Mouse (Mus musculus): ENCODE results near the gene Lhfpl2.

Lhfpl2 gene

GRCm38 (mm10) chr13:94066626-94067275 lies 9.2 kb downstream of the Lhfpl2 start:
- DNase-seq (ENCODE audit: low spot score in 2 of 2), result no peak

- DNase-seq (ENCODE audit: low spot score in 2 of 2), result no peak
Observed at GRCm38 (mm10) chr13:94068308-94068707, 10.7 kb downstream of the Lhfpl2 start.

GRCm38 (mm10) chr13:94069421-94070307 lies 12.1 kb downstream of the Lhfpl2 start:
- DNase-seq (ENCODE audit: low spot score in 2 of 2), result no peak

GRCm38 (mm10) chr13:94070308-94070619 lies 12.7 kb downstream of the Lhfpl2 start:
- no peak for DNase-seq (ENCODE audit: low spot score in 2 of 2)

GRCm38 (mm10) chr13:94070927-94071326 lies 13.3 kb downstream of the Lhfpl2 start:
- no peak for DNase-seq (ENCODE audit: low spot score in 2 of 2)

- DNase-seq (ENCODE audit: low spot score in 2 of 2), result no peak
Observed at GRCm38 (mm10) chr13:94073046-94073715, 15.6 kb downstream of the Lhfpl2 start.

- DNase-seq (ENCODE audit: low spot score in 2 of 2), result no peak
Observed at GRCm38 (mm10) chr13:94073716-94074115, 16.1 kb downstream of the Lhfpl2 start.

GRCm38 (mm10) chr13:94075181-94075580 lies 17.6 kb downstream of the Lhfpl2 start:
- no peak for DNase-seq (ENCODE audit: low spot score in 2 of 2)

- no peak for DNase-seq (ENCODE audit: low spot score in 2 of 2)
Observed at GRCm38 (mm10) chr13:94077136-94078018, 19.8 kb downstream of the Lhfpl2 start.

- no peak for DNase-seq (ENCODE audit: low spot score in 2 of 2)
Observed at GRCm38 (mm10) chr13:94083196-94083595, 25.6 kb downstream of the Lhfpl2 start.

GRCm38 (mm10) chr13:94084220-94085126 lies 26.9 kb downstream of the Lhfpl2 start:
- DNase-seq (ENCODE audit: low spot score in 2 of 2), result no peak

- no peak for DNase-seq (ENCODE audit: low spot score in 2 of 2)
Observed at GRCm38 (mm10) chr13:94086090-94086808, 28.7 kb downstream of the Lhfpl2 start.

GRCm38 (mm10) chr13:94087061-94087460 lies 29.5 kb downstream of the Lhfpl2 start:
- no peak for DNase-seq (ENCODE audit: low spot score in 2 of 2)

GRCm38 (mm10) chr13:94088788-94089187 lies 31.2 kb downstream of the Lhfpl2 start:
- DNase-seq (ENCODE audit: low spot score in 2 of 2), result no peak

GRCm38 (mm10) chr13:94089286-94089685 lies 31.7 kb downstream of the Lhfpl2 start:
- DNase-seq (ENCODE audit: low spot score in 2 of 2), result no peak

- DNase-seq (ENCODE audit: low spot score in 2 of 2), result no peak
Observed at GRCm38 (mm10) chr13:94091366-94091765, 33.8 kb downstream of the Lhfpl2 start.

- no peak for DNase-seq (ENCODE audit: low spot score in 2 of 2)
Observed at GRCm38 (mm10) chr13:94094176-94094575, 36.6 kb downstream of the Lhfpl2 start.

GRCm38 (mm10) chr13:94094625-94095024 lies 37.0 kb downstream of the Lhfpl2 start:
- no peak for DNase-seq (ENCODE audit: low spot score in 2 of 2)

- no peak for DNase-seq (ENCODE audit: low spot score in 2 of 2)
Observed at GRCm38 (mm10) chr13:94095202-94095601, 37.6 kb downstream of the Lhfpl2 start.

GRCm38 (mm10) chr13:94097667-94098066 lies 40.1 kb downstream of the Lhfpl2 start:
- DNase-seq (ENCODE audit: low spot score in 2 of 2), result no peak

Data from cerebellum, postnatal 4 days (tissue).